Mouse (Mus musculus) retina, postnatal 7 days (tissue): Measurements from ENCODE around the gene Grik1.

Source experiments
- DNase-seq: peaks from one replicate; pipeline ENCODE4 v3.0.0-alpha.2; 2012; ENCODE audit warnings: low read depth, low spot score

Gene Grik1

DNA sequence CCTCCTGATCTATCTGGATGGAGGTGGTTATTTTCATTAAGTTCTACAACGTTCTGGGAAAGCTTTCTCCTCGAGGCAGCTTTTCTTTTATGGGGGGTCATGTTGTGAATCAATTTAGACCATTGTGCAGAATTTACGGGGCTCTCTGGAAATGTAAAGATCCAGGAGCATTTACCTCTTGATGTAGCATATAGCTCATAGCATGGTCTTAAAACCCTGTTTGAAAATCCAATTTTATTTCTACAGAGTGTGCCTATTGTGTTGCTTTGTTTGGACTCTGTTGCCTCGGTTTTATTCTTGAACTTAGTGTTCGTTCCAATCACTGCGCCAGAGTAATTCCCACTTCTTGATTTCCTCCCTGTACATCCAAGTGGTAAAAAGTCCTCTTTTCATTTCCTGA lies 328.6 kb downstream of the Grik1 start:
- DNase-seq: no peak

DNA sequence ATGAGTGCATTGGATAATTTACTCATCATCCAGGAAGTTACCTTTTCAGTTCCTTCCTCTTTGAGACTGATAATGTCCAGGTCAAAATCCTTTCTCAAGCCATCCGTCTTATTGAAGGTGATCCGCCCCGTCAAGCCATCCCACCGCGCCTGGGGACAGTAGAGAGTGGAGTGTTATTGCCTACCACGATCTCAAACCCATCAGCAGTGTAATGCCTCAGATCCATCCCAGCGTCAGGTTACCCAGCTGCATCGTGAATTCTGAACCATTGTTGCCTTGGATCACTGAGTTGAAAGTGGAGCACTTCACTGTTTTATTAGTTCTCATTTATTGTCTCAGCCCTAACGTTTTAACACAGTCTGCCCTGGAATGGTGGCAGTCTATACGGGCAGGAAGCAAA lies 332.6 kb downstream of the Grik1 start:
- no peak for DNase-seq

GRCm38 (mm10) chr16:87956178-87956577 lies 333.9 kb downstream of the Grik1 start:
- no peak for DNase-seq

DNA sequence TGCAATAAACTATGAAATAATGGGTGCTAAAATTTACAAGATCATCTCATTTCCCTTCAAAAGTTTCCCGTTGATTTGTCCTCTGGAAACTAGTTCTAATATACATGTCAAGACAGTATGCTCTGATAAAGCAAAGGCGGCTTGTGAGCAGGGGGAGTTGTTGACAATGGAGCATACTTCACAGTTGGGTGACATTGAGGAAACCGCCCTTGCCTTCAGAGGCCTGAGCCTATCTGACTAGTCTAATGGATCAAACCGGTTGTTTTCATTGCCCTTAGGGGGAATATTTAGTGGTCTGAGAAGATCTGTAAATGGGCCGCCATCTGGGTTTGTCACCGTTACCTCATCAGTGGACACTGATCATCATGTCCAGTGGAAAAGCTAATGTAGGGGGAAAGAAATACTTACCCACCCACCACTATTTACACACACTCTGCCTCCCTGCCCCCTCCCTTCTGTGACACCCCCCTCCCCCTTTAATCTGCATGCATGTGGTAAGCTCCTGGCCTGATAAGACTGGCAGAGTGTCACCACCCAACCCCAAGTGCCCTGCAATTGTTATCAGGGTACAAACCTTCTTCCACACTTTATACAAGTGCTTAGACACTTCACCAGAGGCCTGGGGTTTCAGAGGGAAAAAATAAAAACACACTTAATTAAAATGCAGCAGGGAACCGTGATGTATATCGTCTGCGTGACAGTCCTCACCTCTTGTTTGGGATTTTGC lies 335.2 kb downstream of the Grik1 start:
- DNase-seq: no peak

DNA sequence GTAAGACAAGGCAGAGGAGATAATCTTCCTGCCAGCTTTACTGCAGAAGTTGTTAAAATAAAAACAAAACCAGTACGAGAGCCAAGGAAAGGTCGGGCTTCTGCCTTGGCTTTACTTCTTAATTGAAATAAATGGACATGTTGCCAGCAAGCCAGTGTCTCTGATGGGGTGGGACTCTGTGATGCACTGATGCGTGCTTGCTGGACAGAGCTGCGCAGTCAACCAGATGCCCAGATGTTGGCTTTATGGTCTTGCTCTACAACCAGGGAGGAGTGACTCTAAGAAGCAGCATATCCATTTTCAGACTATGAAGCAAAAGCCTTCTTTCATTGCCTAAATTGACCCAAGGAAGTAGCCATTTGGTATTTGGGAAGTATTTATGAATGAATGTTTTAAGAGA lies 336.9 kb downstream of the Grik1 start:
- no peak for DNase-seq

DNA sequence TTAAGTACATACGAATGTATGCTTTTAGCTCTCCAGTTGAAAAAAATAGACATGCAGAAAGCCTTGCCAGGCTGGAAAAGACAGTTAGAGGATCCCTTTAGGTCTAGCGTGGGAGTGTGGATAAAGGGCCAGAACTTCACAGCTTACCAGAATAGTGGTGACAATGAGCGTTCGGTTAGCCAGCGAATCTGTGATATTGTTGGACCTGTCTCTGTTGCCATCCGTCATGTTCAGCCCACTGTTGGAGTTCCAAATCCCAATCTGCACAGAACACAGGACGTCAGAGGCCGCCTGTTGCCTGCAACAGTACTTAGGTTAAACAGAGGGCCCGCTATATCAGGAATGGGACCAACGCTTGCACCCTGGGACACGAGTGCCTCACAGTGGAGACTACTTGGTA lies 340.2 kb downstream of the Grik1 start:
- DNase-seq: no peak

- no peak for DNase-seq
Measured at GRCm38 (mm10) chr16:87948122-87948521, 341.9 kb downstream of the Grik1 start.

DNA sequence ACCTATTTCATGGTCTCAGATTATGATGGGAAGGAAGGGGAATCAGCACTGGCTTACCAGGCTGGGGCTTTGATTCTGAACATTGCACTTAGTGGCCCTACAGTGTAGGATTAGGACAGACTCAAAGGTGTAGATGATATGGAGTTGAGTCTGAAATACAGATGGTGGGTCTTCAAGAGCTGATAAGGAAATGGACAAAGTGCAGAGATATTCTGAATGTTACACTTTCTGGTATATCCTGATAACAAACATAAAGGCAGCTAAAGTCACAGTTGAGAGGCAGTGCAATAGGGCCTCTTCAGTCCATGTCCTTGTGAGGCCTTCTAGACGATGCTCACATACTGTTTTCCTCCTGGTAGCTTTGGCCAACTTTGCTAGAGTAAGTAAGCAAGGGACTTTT lies 345.7 kb downstream of the Grik1 start:
- DNase-seq: no peak

GRCm38 (mm10) chr16:87942103-87942865 lies 347.8 kb downstream of the Grik1 start:
- DNase-seq: no peak

DNA sequence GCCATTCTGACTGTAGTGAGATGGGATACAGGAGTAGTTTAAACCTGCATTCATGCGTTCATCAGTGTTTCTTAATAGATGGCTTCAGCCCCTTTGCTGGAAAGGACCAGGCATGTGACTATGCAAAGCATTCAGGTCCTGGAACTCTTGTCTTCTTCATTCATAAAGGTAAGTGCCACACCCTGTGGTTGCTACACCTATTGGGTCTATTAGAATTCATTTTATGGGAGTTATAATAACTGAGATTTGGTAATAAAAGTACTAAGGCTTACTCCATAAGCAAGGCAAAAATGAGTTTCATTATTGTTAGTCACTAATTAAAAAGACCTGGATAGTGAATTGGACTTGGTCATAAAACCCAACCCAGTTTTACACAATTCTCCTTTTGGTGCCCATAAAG lies 355.4 kb downstream of the Grik1 start:
- no peak for DNase-seq

DNA sequence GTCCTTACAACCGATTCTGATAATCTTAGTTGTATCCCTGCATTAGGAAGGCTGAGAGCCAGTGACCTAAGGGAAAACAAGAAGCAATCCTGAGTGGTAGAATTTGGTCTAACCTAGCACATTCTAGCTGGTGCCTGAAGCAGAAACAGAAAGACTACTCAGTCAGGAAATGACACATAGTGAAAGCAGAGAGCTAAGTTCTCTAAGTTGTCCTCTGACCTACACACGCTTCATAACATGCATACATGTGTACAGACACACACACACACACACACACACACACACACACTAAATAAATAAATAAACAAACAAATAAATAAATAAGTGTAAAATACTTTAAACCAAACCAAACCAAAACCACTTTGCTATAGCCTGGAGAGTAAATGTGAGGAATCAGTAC lies 358.7 kb downstream of the Grik1 start:
- DNase-seq: no peak

GRCm38 (mm10) chr16:87930519-87930918 lies 359.5 kb downstream of the Grik1 start:
- no peak for DNase-seq

DNA sequence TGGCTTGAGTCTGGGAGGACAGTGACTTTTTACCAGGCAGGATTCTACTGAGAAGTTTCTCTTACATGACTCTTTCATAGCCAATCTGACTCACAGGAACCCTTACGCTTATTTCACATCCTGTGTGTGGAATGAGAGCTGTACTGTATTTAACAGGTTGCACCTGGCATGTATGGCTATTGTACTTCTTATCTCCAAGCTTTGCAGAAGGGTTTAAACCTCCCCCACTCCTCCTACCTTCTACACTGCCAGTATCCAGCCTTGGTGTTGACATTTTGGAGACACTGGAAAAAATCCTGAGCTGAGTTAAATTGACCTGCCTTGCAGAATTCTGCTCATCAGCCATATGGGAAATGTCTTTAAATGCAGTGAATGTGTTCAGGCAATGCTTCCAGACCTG lies 361.4 kb downstream of the Grik1 start:
- DNase-seq: no peak

DNA sequence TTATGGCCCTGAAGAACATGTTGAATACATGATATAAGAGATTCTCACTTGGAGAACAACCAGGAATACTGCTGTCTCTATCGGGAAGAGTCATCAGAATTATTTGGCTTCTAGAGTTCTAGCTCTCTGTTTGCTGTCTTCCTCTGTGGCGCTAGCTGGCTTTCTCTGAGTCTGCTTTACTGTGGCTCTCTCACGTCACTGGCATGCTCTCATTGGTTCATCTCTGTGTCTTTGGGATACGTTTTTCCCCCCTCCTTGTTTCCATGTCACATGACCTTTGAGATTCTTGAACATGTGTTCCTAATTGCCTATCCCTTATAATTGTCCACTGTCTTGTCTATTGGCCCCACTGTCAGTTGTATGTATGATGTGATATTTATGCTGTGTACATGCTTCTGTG lies 372.2 kb downstream of the Grik1 start:
- DNase-seq: no peak

DNA sequence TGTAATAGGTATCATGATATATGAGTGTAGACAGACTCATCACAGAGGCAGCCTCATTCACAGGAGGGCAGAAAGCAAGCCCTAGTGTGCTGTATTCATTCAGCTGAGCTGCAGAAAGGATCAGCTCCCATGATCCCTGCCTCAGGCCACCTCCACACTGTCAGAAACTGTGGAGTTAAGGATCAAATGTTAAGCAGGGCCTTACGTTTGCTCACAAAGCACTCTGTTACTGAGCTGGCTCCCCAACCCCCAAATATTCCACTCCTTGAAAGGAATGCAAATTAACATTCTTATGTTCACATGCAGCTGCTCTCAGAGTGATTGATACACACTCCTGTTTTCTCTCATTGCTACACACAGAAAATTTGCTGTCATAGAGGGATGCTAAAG lies 372.9 kb downstream of the Grik1 start:
- DNase-seq: no peak

DNA sequence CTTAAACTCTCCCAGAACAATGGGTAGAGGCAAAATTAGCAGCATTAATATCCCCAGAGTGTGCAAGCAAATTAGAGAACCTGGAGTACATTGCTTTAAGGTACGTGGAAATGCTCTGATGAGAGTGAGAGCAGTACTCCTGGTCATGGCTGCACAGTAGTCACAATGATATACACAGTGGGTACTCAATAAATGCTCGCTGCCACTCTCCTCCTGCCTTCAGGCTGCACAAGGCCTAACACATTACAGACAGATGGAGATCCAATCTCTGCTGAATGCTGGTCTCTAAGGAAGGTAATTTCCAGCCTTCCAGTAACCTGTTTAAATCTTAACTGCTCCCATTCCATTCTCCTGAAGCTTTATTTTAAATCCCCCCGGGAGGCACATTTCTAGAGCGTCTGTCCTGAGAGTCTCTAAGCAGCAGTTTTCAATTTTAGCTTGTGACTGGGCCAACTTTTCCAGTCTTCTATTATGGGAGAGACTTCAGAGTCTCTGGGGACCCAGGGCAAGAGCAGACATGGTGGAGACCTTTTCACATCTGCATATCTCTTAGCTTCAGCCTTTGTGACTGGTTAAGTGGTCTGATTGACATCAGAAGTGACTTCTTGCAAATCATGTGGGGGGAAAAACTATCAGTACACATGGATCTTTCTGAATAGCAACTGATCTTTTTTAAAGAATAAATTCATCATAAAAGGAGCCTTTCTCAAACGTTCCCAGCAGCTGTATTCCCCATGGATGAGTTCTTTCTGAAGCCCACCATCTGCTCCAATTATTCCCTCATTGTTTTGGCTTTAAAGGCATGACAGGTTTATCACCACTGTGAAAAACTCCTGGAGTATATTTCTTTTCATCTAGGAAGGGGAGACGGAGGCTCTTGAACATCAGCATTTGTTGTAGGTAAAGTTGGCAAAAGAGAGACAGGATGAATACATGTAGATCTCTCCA lies 373.6 kb downstream of the Grik1 start:
- DNase-seq: no peak

DNA sequence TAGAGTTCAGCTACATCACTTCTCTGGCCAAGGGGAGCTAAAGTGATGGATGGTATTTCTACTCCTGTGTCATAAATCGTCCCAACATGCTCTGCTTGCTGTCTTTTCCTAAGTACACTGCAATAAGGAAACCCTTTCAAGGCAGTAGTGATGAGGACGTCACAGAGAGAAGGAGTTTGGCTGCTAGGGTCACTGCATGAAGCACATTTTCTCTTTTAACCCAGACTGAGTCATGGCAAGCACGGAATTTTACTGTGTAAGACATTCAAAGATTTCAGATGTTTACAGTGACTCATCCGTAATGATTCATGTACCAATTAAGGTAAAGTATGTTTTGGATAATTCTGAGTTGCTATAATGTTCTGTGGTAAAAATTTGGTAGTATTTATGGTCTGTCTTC lies 374.9 kb downstream of the Grik1 start:
- no peak for DNase-seq

- DNase-seq: no peak
Measured at GRCm38 (mm10) chr16:87913781-87914180, 376.3 kb downstream of the Grik1 start.

- DNase-seq: no peak
Measured at GRCm38 (mm10) chr16:87911201-87911600, 378.9 kb downstream of the Grik1 start.

- DNase-seq: no peak
Measured at GRCm38 (mm10) chr16:87902049-87902448, 388.0 kb downstream of the Grik1 start.

DNA sequence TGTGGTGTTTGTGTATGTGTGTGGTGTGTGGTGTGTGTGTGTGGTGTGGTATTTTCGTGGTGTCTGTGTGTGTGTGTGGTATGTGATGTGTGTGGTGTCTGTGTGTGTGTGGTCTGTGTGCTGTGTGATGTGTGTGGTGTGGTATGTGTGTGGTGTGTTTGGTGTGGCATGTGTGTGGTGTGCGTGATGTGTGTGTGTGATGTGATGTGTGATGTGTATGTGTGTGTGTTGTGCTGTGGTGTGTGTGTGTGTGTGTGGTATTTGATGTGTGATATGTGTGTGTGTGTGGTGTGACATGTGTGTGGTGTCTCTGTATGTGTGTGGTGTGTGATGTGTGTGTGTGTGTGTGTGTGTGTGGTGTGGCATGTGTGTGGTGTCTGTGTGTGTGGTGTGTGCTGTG lies 388.9 kb downstream of the Grik1 start:
- no peak for DNase-seq

DNA sequence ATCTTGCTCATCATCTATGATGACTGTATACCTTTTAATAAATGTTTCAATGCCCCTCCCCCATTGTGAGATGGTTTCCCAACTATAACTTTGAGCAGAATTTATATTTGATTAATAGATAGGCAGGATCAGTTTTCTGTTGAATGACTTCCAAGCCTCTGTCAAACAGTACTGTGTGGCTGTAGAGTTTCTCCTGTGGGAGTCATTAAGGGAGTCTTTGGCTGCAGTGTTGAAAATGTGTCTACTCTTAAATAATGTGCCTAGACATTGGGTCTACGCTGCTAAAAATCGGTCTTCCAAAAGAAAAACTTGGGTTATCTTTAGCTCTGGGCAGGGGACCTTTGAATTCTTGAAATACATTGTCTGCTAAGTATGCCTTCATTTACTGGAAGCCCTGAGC lies 414.1 kb downstream of the Grik1 start:
- no peak for DNase-seq
